Mouse (Mus musculus) megakaryocyte, embryonic 14.5 days (primary cell): Measurements from ENCODE around the gene Igfbp2.

Experiments used
- FLI1 ChIP-seq: IDR thresholded peaks from 2 replicates; pipeline ENCODE4 v1.6.1; 2012; ENCODE audit warnings: low read length, inconsistent platforms, mixed read lengths
- GATA1 ChIP-seq: IDR thresholded peaks from 3 replicates; pipeline ENCODE4 v1.6.1; 2012; ENCODE audit warnings: mixed read lengths, low read length, inconsistent platforms, borderline replicate concordance

GRCm38 (mm10) chr1:72868429-72869215 lies 44.3 kb downstream of the Igfbp2 start:
- TF ChIP-seq GATA1 (no peak), FLI1 (no peak)
